Mouse (Mus musculus): ENCODE measurements around the gene Pex26. TPM values are rescaled to one million over a fixed set of nuclear protein-coding genes. Genes with fewer than 3 reads are reported as not detected.

Gene Pex26
- polyA plus RNA-seq (2016; fragmentation: Nextera tagmentation; extraction: Ambion mirVana) = 8.9 and 10.3 TPM in 2 replicates

DNA sequence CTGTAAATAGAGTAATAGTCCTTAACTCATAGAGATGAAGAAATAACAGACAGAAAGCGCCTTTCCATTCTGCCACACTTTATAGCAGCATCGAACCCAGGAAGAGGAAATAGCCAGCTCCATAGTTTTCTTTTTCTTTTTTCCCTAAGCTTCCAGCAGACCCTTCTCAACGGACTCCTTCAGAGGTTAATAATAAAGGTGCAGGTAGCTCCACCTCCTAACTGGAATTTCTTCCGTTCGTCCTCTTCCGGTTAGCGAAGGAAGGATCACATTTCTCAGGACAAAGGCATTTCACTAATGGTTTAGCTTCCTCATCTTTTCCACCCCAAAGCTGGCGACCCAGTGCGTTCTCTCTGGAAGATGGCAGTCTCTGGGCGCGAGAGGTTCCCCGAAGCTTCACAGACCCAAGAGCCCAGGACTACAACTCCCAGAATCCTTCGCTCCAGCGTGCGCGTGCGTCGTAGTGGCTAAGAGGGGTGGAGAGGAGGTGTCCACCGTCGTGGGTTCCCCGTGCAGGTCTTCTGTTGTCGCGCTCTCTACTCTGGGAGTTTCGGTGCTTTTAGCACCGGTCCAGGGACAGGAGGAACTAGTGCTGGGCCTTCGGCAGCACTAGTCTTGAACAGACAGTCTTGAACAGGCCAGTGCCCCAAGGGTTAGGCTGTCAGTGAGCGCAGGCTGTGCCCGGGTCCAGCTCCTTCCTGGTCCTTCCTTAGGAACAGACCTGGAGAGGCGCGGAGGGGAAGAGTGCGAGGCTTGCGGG, at the start of gene Pex26:
TSS of gene Pex26 (plus strand) at position 254 of the 760 bp plus-strand sequence.
- H3K9me3 ChIP-seq (replicated peaks) = no peaks in the 10 kb centered on the region
- H3K4me1 ChIP-seq = peaks cover 20% of the 10 kb centered on the region
- peaks cover 18% of the 10 kb centered on the region for H3K36me3 ChIP-seq
- peak within 1 kb of the TSS; percentile 74 for H3K4me3 ChIP-seq
- peak; percentile 91 for DNase-seq (ENCODE audit: low spot score)
- peak within 1 kb of the TSS; percentile 85 for H3K27ac ChIP-seq
- WGBS = 1% methylated on average over 32 of the region's 32 CpGs
- H3K27me3 ChIP-seq (ENCODE audit: low read depth, poor library complexity, severe bottlenecking) = no peaks in the 10 kb centered on the region

DNA sequence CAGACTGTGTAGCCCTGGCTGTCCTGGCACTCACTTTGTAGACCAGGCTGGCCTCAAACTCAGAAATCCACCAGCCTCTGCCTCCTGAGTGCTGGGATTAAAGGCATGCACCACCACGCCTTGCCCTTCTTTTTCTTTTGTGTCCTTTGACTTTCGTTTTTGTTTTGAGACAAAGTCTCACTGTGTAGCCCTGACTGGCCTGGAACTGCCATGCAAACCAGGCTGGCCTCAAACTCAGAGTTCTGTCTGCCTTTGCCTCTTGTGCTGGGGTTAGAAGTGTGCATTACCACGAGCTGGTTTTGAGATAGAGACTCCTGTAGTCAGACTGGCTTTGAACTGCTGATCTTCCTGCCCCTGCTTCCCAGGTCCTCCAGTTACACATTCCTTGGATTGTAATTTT, 49.2 kb upstream of the Pex26 start:
- no peak overlapping the region for H3K4me3 ChIP-seq
- peaks cover 42% of the 10 kb centered on the region for H3K27me3 ChIP-seq (ENCODE audit: low read depth, poor library complexity, severe bottlenecking)
- WGBS = 53% methylated on average over 3 of the region's 3 CpGs
- H3K9me3 ChIP-seq (replicated peaks) = no peaks in the 10 kb centered on the region
- no peak overlapping the region for H3K27ac ChIP-seq
- DNase-seq (ENCODE audit: low spot score) = no peak
- H3K36me3 ChIP-seq = no peaks in the 10 kb centered on the region
- H3K4me1 ChIP-seq = peaks cover 21% of the 10 kb centered on the region

GRCm38 (mm10) chr6:121134884-121135283, 48.6 kb upstream of the Pex26 start:
- Histone ChIP-seq H3K36me3 (no peaks in the 10 kb centered on the region), H3K27ac (no peak overlapping the region), H3K9me3 (replicated peaks) (no peaks in the 10 kb centered on the region), H3K4me3 (no peak overlapping the region), H3K27me3 (ENCODE audit: low read depth, poor library complexity, severe bottlenecking) (peaks cover 37% of the 10 kb centered on the region), H3K4me1 (peaks cover 15% of the 10 kb centered on the region)
- DNase-seq (ENCODE audit: low spot score) = no peak
- 68% methylated on average over 5 of the region's 5 CpGs for WGBS

- peaks cover 14% of the 10 kb centered on the region for H3K27me3 ChIP-seq (ENCODE audit: low read depth, poor library complexity, severe bottlenecking)
- no peak overlapping the region for H3K4me3 ChIP-seq
- WGBS = 58% methylated on average over 6 of the region's 6 CpGs
- no peaks in the 10 kb centered on the region for H3K9me3 ChIP-seq (replicated peaks)
- no peaks in the 10 kb centered on the region for H3K4me1 ChIP-seq
- no peaks in the 10 kb centered on the region for H3K36me3 ChIP-seq
- no peak for DNase-seq (ENCODE audit: low spot score)
- no peak overlapping the region for H3K27ac ChIP-seq
These were observed 46.2 kb upstream of the Pex26 start for GRCm38 (mm10) chr6:121137222-121137621.

GRCm38 (mm10) chr6:121138338-121139040, 45.0 kb upstream of the Pex26 start:
- no peaks in the 10 kb centered on the region for H3K9me3 ChIP-seq (replicated peaks)
- WGBS = 80% methylated on average over 12 of the region's 12 CpGs

DNA sequence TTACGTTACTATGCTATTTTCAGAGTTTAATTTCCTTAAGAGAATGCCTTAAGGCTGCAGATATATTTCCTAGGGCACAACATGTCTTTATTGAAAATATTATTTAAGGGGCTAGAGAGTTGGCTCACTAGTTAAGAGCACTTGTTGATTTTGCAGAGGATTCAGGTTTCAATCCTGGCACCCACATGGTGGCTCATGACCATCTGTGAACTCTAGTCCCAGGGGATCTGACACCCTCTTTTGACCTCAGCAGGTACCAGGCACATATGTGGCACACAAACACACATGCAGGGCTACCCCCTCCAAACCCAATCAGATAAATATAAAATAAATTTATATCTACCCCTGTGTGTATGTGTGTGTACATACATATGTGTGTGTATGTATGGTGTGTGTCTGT, 44.2 kb upstream of the Pex26 start:
- DNase-seq (ENCODE audit: low spot score) = no peak
- Histone ChIP-seq H3K4me3 (no peak overlapping the region), H3K27me3 (ENCODE audit: low read depth, poor library complexity, severe bottlenecking) (peaks cover 5% of the 10 kb centered on the region; the same call in 1 of the 2 replicates), H3K36me3 (no peaks in the 10 kb centered on the region), H3K4me1 (peaks cover 3% of the 10 kb centered on the region; the same call in 1 of the 2 replicates), H3K9me3 (replicated peaks) (no peaks in the 10 kb centered on the region), H3K27ac (no peak overlapping the region)
- WGBS = 91% methylated on average over 1 of the region's 1 CpGs

More at GRCm38 (mm10) chr6:121138338-121139040, 45.0 kb upstream of the Pex26 start:
- Histone ChIP-seq H3K27me3 (ENCODE audit: low read depth, poor library complexity, severe bottlenecking) (peaks cover 5% of the 10 kb centered on the region; the same call in 1 of the 2 replicates), H3K27ac (no peak overlapping the region), H3K36me3 (no peaks in the 10 kb centered on the region), H3K4me3 (no peak overlapping the region), H3K4me1 (no peaks in the 10 kb centered on the region)
- DNase-seq (ENCODE audit: low spot score) = no peak

GRCm38 (mm10) chr6:121142298-121142697, 41.2 kb upstream of the Pex26 start:
- Histone ChIP-seq H3K4me3 (no peak overlapping the region), H3K4me1 (peaks cover 20% of the 10 kb centered on the region), H3K9me3 (replicated peaks) (no peaks in the 10 kb centered on the region), H3K27me3 (ENCODE audit: low read depth, poor library complexity, severe bottlenecking) (no peaks in the 10 kb centered on the region), H3K36me3 (no peaks in the 10 kb centered on the region), H3K27ac (no peak overlapping the region)
- WGBS = 89% methylated on average over 7 of the region's 7 CpGs
- DNase-seq (ENCODE audit: low spot score) = no peak

DNA sequence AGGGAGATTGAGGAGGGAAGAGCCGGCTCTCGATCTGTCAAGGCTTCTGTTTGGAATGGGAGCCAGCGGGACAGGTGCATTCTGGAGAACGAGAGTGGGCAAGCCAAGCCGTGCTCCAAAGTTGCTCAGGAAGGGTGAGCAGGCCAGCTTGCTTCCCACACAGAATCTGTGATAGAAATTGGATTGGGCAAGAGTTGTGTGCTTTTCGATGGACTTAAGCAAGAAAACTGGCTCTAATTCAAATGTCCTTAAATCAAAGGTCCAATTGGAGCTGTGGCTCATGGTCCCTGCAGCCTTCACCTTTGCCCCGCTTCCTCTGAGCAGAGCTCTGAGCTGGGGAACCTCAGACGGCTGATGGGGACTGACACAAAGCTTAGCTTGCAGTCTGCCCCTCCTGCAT, 40.0 kb upstream of the Pex26 start:
- 93% methylated on average over 8 of the region's 8 CpGs for WGBS
- Histone ChIP-seq H3K9me3 (replicated peaks) (no peaks in the 10 kb centered on the region), H3K36me3 (no peaks in the 10 kb centered on the region), H3K27ac (no peak overlapping the region), H3K27me3 (ENCODE audit: low read depth, poor library complexity, severe bottlenecking) (no peaks in the 10 kb centered on the region), H3K4me1 (peaks cover 20% of the 10 kb centered on the region), H3K4me3 (no peak overlapping the region)
- DNase-seq (ENCODE audit: low spot score) = no peak

GRCm38 (mm10) chr6:121144066-121144465, 39.4 kb upstream of the Pex26 start:
- H3K4me3 ChIP-seq = no peak overlapping the region
- WGBS = 77% methylated on average over 4 of the region's 4 CpGs

DNA sequence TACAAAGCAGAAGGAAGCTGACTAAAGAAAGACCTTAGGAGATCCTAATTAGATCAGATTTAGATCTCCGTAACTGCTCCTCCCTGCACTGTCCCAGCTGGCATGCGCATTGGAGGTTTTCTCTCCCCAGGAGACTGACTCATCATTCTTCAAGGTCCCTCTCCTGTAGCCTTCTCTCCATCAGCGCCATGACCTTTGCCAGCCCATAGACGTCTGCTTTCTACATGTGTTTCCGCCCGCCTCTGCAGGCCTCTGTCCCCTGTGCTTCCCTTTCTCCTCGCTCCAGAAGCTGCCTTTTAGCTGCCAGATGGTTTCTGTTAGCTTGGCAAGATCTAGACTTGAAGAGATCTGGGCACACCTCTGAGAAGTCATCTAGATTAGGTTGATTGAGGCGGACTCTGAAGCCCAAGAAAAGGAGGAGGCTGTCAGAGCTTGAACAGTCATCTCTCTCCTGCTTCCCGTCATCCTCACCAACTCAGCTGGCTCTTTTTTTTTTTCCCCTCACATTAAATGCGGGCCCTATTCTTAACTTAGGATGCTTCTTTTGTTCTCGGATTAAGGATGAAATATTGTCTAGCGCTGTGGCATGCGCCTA, 38.4 kb upstream of the Pex26 start:
- no peak for DNase-seq (ENCODE audit: low spot score)
- H3K4me3 ChIP-seq = no peak overlapping the region
- no peaks in the 10 kb centered on the region for H3K9me3 ChIP-seq (replicated peaks)
- no peaks in the 10 kb centered on the region for H3K36me3 ChIP-seq
- no peaks in the 10 kb centered on the region for H3K27me3 ChIP-seq (ENCODE audit: low read depth, poor library complexity, severe bottlenecking)
- peak overlapping the region; percentile 42; the same call in 1 of the 2 replicates for H3K27ac ChIP-seq
- WGBS = 55% methylated on average over 13 of the region's 13 CpGs
- peaks cover 27% of the 10 kb centered on the region for H3K4me1 ChIP-seq

More at GRCm38 (mm10) chr6:121144066-121144465, 39.4 kb upstream of the Pex26 start:
- Histone ChIP-seq H3K27me3 (ENCODE audit: low read depth, poor library complexity, severe bottlenecking) (no peaks in the 10 kb centered on the region), H3K9me3 (replicated peaks) (no peaks in the 10 kb centered on the region), H3K27ac (0 out of 2 replicates have a peak overlapping the region, but pooled peaks have one; percentile 12), H3K4me1 (peaks cover 22% of the 10 kb centered on the region), H3K36me3 (no peaks in the 10 kb centered on the region)
- no peak for DNase-seq (ENCODE audit: low spot score)

GRCm38 (mm10) chr6:121145906-121146305, 37.6 kb upstream of the Pex26 start:
- no peak for DNase-seq (ENCODE audit: low spot score)
- 51% methylated on average over 8 of the region's 8 CpGs for WGBS
- Histone ChIP-seq H3K27me3 (ENCODE audit: low read depth, poor library complexity, severe bottlenecking) (no peaks in the 10 kb centered on the region), H3K36me3 (no peaks in the 10 kb centered on the region), H3K4me1 (peaks cover 27% of the 10 kb centered on the region), H3K4me3 (no peak overlapping the region), H3K27ac (no peak overlapping the region), H3K9me3 (replicated peaks) (no peaks in the 10 kb centered on the region)

DNA sequence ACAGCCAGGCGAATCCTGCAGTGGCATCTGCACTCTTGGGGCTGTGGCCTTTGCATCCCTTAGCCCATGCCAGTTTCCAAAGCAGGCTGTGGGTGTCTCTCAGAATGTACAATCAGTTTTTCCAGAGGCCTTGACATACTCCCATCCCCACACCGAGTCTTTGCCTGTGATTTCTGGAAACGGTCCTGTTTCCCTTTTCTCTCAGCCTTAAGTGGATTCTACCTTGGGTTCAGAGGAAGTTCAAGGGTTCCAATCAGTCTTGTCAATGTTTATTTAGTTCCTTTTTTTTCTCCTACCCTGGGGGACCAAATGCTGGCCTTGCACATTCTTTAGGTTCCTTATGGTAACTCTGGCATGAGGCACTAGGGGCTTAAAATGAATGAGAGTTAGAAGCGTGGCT, 36.7 kb upstream of the Pex26 start:
- H3K9me3 ChIP-seq (replicated peaks) = no peaks in the 10 kb centered on the region
- WGBS = 54% methylated on average over 4 of the region's 4 CpGs
- H3K27me3 ChIP-seq (ENCODE audit: low read depth, poor library complexity, severe bottlenecking) = no peaks in the 10 kb centered on the region
- no peak overlapping the region for H3K4me3 ChIP-seq
- H3K27ac ChIP-seq = no peak overlapping the region
- no peak for DNase-seq (ENCODE audit: low spot score)
- H3K4me1 ChIP-seq = peaks cover 31% of the 10 kb centered on the region
- no peaks in the 10 kb centered on the region for H3K36me3 ChIP-seq

DNA sequence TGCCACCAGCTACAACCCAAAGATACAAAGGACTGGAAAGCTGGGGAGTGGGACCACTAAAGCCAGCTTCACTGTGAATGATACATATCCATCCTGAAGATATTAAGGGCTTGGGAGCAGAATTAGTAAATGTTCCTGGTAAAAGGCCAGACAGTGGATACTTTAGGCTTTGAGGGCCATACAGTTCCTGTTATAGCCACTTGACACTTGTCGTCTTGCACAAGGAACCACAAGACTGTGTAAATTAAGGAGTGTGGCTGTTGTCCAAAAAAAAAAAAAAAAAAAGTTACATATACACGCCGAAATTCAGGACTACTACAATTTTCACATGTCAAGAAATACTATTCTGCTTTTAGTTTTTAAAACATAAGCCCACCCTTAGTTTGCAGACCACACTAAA, 35.1 kb upstream of the Pex26 start:
- WGBS = 56% methylated on average over 3 of the region's 3 CpGs
- peaks cover 34% of the 10 kb centered on the region for H3K4me1 ChIP-seq
- H3K9me3 ChIP-seq (replicated peaks) = no peaks in the 10 kb centered on the region
- no peak overlapping the region for H3K27ac ChIP-seq
- no peaks in the 10 kb centered on the region for H3K36me3 ChIP-seq
- no peak for DNase-seq (ENCODE audit: low spot score)
- H3K27me3 ChIP-seq (ENCODE audit: low read depth, poor library complexity, severe bottlenecking) = no peaks in the 10 kb centered on the region
- no peak overlapping the region for H3K4me3 ChIP-seq
